Comparison of ENCODE assay signal across 13 mouse cellular contexts in genomic region chr6:89585696-89586095, GRCm38 (mm10). TPM values are rescaled to one million over a fixed set of nuclear protein-coding genes. Genes with fewer than 3 reads are reported as not detected.
DNase-seq lines count a peak whose midpoint lies in the region; ATAC-seq lines count a peak whose summit lies in the region.
"Had no signal": no experiment of that assay in that cellular context is flagged by ENCODE, and none has a peak within 500 bp of the region (broad histone marks: within the 10 kb centered on the region; RNA-seq: fewer than 3 reads in every experiment).

No protein-coding gene starts in this region.

- peaks cover 19% of the 10 kb centered on the region for H3K4me1 ChIP-seq in hindbrain, embryonic 10.5 days (replicated peaks)
- no peaks in the 10 kb centered on the region for H3K4me1 ChIP-seq in hindbrain, embryonic 11.5 days (replicated peaks; ENCODE audit: control insufficient read depth, insufficient read depth, low read length)
- H3K4me1 ChIP-seq in forebrain, embryonic 14.5 days (ENCODE audit: control insufficient read depth, insufficient read depth, low read length): peaks cover 14% of the 10 kb centered on the region
- H3K4me1 ChIP-seq in midbrain, embryonic 14.5 days (ENCODE audit: control insufficient read depth, insufficient read depth, low read length): peaks cover 8% of the 10 kb centered on the region

- no peak overlapping the region for H3K9ac ChIP-seq in hindbrain, embryonic 11.5 days (ENCODE audit: low read depth, low read length)
- H3K9ac ChIP-seq in forebrain, embryonic 14.5 days (ENCODE audit: low read length): 0 out of 2 replicates have a peak overlapping the region, but pooled peaks have one; percentile 21
- H3K9ac ChIP-seq in midbrain, embryonic 14.5 days (replicated peaks; ENCODE audit: low read length): no peak overlapping the region
- H3K9ac ChIP-seq: limb, embryonic 15.5 days had no signal

- peak overlapping the region; percentile 45 for H3K27ac ChIP-seq in hindbrain, embryonic 10.5 days
- no peak overlapping the region for H3K27ac ChIP-seq in hindbrain, embryonic 11.5 days (ENCODE audit: low read depth, low read length)
- H3K27ac ChIP-seq in forebrain, embryonic 14.5 days (ENCODE audit: low read depth, low read length): peak overlapping the region; percentile 35; the same call in 1 of the 2 replicates
- no peak overlapping the region for H3K27ac ChIP-seq in midbrain, embryonic 14.5 days (replicated peaks; ENCODE audit: low read depth, low read length)
- H3K27ac ChIP-seq: layer of hippocampus, adult 2 months; limb, embryonic 15.5 days had no signal

- no peak for DNase-seq in hindbrain, embryonic 10.5 days (ENCODE audit: low spot score)
- no peak for DNase-seq in hindbrain, embryonic 11.5 days (ENCODE audit: low spot score)
- peak; percentile 43 to 70 for DNase-seq in adrenal gland, postnatal 36 days
- peak; percentile 5 for DNase-seq in forebrain, embryonic 14.5 days (ENCODE audit: low spot score)
- DNase-seq in midbrain, embryonic 14.5 days: peak; percentile 10
- no peak for DNase-seq in right cerebral cortex, postnatal 10 days (ENCODE audit: low spot score in 2 of 2)
- no peak for DNase-seq in lung, postnatal 14 days
- no peak for DNase-seq in cerebellum, adult 11-12 months
- DNase-seq: cerebellum, adult 8-10 months; gastrocnemius, postnatal 36 days; lung, postnatal 4 days had no signal

- no peaks in the 10 kb centered on the region for H3K27me3 ChIP-seq in hindbrain, embryonic 10.5 days (ENCODE audit: insufficient read depth, poor library complexity, severe bottlenecking)
- H3K27me3 ChIP-seq in hindbrain, embryonic 11.5 days (ENCODE audit: control insufficient read depth, insufficient read depth, low read length): no peaks in the 10 kb centered on the region
- no peaks in the 10 kb centered on the region for H3K27me3 ChIP-seq in forebrain, embryonic 14.5 days (replicated peaks; ENCODE audit: control insufficient read depth, insufficient read depth, low read length)
- no peaks in the 10 kb centered on the region for H3K27me3 ChIP-seq in midbrain, embryonic 14.5 days (ENCODE audit: control insufficient read depth, insufficient read depth, low read length)
- H3K27me3 ChIP-seq: limb, embryonic 15.5 days had no signal

- H3K9me3 ChIP-seq in hindbrain, embryonic 10.5 days: no peaks in the 10 kb centered on the region
- no peaks in the 10 kb centered on the region for H3K9me3 ChIP-seq in hindbrain, embryonic 11.5 days (ENCODE audit: control insufficient read depth, low read length)
- H3K9me3 ChIP-seq in forebrain, embryonic 14.5 days (replicated peaks; ENCODE audit: control insufficient read depth, low read length): no peaks in the 10 kb centered on the region
- H3K9me3 ChIP-seq in midbrain, embryonic 14.5 days (ENCODE audit: control insufficient read depth, low read length): no peaks in the 10 kb centered on the region
- H3K9me3 ChIP-seq: limb, embryonic 15.5 days had no signal

- no peak overlapping the region for H3K4me2 ChIP-seq in hindbrain, embryonic 11.5 days (replicated peaks; ENCODE audit: low read depth, low read length)
- no peak overlapping the region for H3K4me2 ChIP-seq in forebrain, embryonic 14.5 days (ENCODE audit: low read length)
- H3K4me2 ChIP-seq in midbrain, embryonic 14.5 days (ENCODE audit: low read length): no peak overlapping the region
- H3K4me2 ChIP-seq: limb, embryonic 15.5 days had no signal

- ATAC-seq in hindbrain, embryonic 11.5 days (ENCODE audit: low FRiP score): no peak
- ATAC-seq in forebrain, embryonic 14.5 days: no peak
- no peak for ATAC-seq in midbrain, embryonic 14.5 days (ENCODE audit: low FRiP score, low TSS enrichment)

- H3K36me3 ChIP-seq in hindbrain, embryonic 10.5 days: no peaks in the 10 kb centered on the region
- H3K36me3 ChIP-seq in hindbrain, embryonic 11.5 days (ENCODE audit: control insufficient read depth, insufficient read depth, low read length): no peaks in the 10 kb centered on the region
- H3K36me3 ChIP-seq in forebrain, embryonic 14.5 days (ENCODE audit: control insufficient read depth, insufficient read depth, low read length): no peaks in the 10 kb centered on the region
- no peaks in the 10 kb centered on the region for H3K36me3 ChIP-seq in midbrain, embryonic 14.5 days (ENCODE audit: control insufficient read depth, insufficient read depth, low read length)
- H3K36me3 ChIP-seq: limb, embryonic 15.5 days had no signal

- no peak overlapping the region for H3K4me3 ChIP-seq in hindbrain, embryonic 10.5 days
- no peak overlapping the region for H3K4me3 ChIP-seq in hindbrain, embryonic 11.5 days (ENCODE audit: low read depth, low read length)
- H3K4me3 ChIP-seq in forebrain, embryonic 14.5 days (ENCODE audit: low read depth, low read length): no peak overlapping the region
- no peak overlapping the region for H3K4me3 ChIP-seq in midbrain, embryonic 14.5 days (replicated peaks; ENCODE audit: low read depth, low read length)
- H3K4me3 ChIP-seq: layer of hippocampus, adult 2 months; limb, embryonic 15.5 days had no signal

RNA-seq across cellular contexts. Expression of gene Chchd6, which starts 9.8 kb away (rescaled TPM):
- polyA plus RNA-seq in hindbrain, embryonic 10.5 days (2016; fragmentation: Nextera tagmentation; extraction: Ambion mirVana): 89.0 and 103 TPM in 2 replicates
- 86.2 and 91.2 TPM in 2 replicates for polyA plus RNA-seq in hindbrain, embryonic 11.5 days (2014; fragmentation: Nextera tagmentation; extraction: Ambion mirVana)
- total RNA-seq in adrenal gland, postnatal 36 days (2021): 10 to 100 TPM; 27.2 to 37.5 TPM
- 183 and 184 TPM in 2 replicates for polyA plus RNA-seq in forebrain, embryonic 14.5 days (2014; fragmentation: Nextera tagmentation; extraction: Ambion mirVana)
- polyA plus RNA-seq in midbrain, embryonic 14.5 days (2014; fragmentation: Nextera tagmentation; extraction: Ambion mirVana): 164 and 204 TPM in 2 replicates

RNA-seq across cellular contexts. Expression of gene Txnrd3, which starts 58.1 kb away (rescaled TPM):
- 9.9 and 12.0 TPM in 2 replicates for polyA plus RNA-seq in hindbrain, embryonic 10.5 days (2016; fragmentation: Nextera tagmentation; extraction: Ambion mirVana)
- 11.0 and 15.0 TPM in 2 replicates for polyA plus RNA-seq in hindbrain, embryonic 11.5 days (2014; fragmentation: Nextera tagmentation; extraction: Ambion mirVana)
- 10 to 100 TPM in 1 of 2 experiments, 1 to 10 TPM in 1; 9.4 to 15.5 TPM for total RNA-seq in adrenal gland, postnatal 36 days (2021)
- 11.9 and 12.1 TPM in 2 replicates for polyA plus RNA-seq in forebrain, embryonic 14.5 days (2014; fragmentation: Nextera tagmentation; extraction: Ambion mirVana)
- 16.3 and 17.6 TPM in 2 replicates for polyA plus RNA-seq in midbrain, embryonic 14.5 days (2014; fragmentation: Nextera tagmentation; extraction: Ambion mirVana)

Comparison
In these comparisons a context has a peak if more than half of its experiments do, and no peak if none do; other contexts are left out.
1. H3K27ac ChIP-seq: peak in hindbrain, embryonic 10.5 days (single experiment) and forebrain, embryonic 14.5 days (single experiment); none in hindbrain, embryonic 11.5 days (single experiment) and midbrain, embryonic 14.5 days (single experiment).
2. DNase-seq: peak in adrenal gland, postnatal 36 days (2 of 2), forebrain, embryonic 14.5 days (single experiment) and midbrain, embryonic 14.5 days (single experiment); none in hindbrain, embryonic 10.5 days (single experiment), hindbrain, embryonic 11.5 days (single experiment), right cerebral cortex, postnatal 10 days (0 of 2), lung, postnatal 14 days (single experiment) and cerebellum, adult 11-12 months (single experiment).